Mouse (Mus musculus) heart, embryonic 16.5 days (tissue): ENCODE results near the gene Hoxa3. TPM values are rescaled to one million over a fixed set of nuclear protein-coding genes. Genes with fewer than 3 reads are reported as not detected.
A peak's percentile ranks its signal among the peaks of the same experiment; 100 is the strongest.

Experiments
- ATAC-seq: fragments of 200-750 bp; cut with Nextera tagmentation; replicated peaks from 2 replicates; pipeline ENCODE4 v1.8.0; 2017; ENCODE audit warnings: moderate number of reproducible peaks; ENCODE audit not compliant: insufficient read depth, low FRiP score; ENCODE audit errors: extremely low read depth
- H3K27ac ChIP-seq: fragments of 300-500 bp; sonication (generic); 2 replicates; pipeline ENCODE4 v1.5.1; 2014; ENCODE audit warnings: mild to moderate bottlenecking, low read length, control low read depth, moderate library complexity
- H3K27me3 ChIP-seq: fragments of 300-500 bp; sonication (generic); 2 replicates; pipeline ENCODE4 v1.6.1; 2014; ENCODE audit warnings: low read length, mixed read lengths; ENCODE audit not compliant: control insufficient read depth, insufficient read depth
- H3K36me3 ChIP-seq: fragments of 300-500 bp; sonication (generic); 2 replicates; pipeline ENCODE4 v1.6.1; 2014; ENCODE audit not compliant: control insufficient read depth, insufficient read depth
- H3K4me1 ChIP-seq: fragments of 300-500 bp; sonication (generic); 2 replicates; pipeline ENCODE4 v1.6.1; 2014; ENCODE audit warnings: low read length, mixed read lengths; ENCODE audit not compliant: control insufficient read depth, insufficient read depth
- H3K4me2 ChIP-seq: fragments of 300-500 bp; sonication (generic); 2 replicates; pipeline ENCODE4 v1.6.1; 2014; ENCODE audit warnings: low read depth, mild to moderate bottlenecking, control low read depth, low read length
- H3K4me3 ChIP-seq: fragments of 300-500 bp; sonication (generic); 2 replicates; pipeline ENCODE4 v1.5.1; 2014; ENCODE audit warnings: mild to moderate bottlenecking, control low read depth, low read length
- H3K9ac ChIP-seq: fragments of 300-500 bp; sonication (generic); 2 replicates; pipeline ENCODE4 v1.6.1; 2014; ENCODE audit warnings: low read length, control low read depth
- H3K9me3 ChIP-seq: fragments of 300-500 bp; sonication (generic); replicated peaks from 2 replicates; pipeline ENCODE4 v1.6.1; 2016; ENCODE audit warnings: low read length; ENCODE audit not compliant: control insufficient read depth
- WGBS: fragments of 180-500 bp; shearing (Covaris S2); extraction: QIAGEN DNeasy Blood & Tissue Kit; methylation state at CpG from one replicate; pipeline ENCODE4 v1.1.7; 2014; 5-methylcytosine and 5-hydroxymethylcytosine counted together
- polyA plus RNA-seq: library from polyadenylated mRNA; unstranded; fragments of >200 nt; fragmentation: Nextera tagmentation; extraction: Ambion mirVana; gene quantifications from 2 replicates; pipeline ENCODE4 v1.2.1, GENCODE M21; 2015

Gene Hoxa3
- polyA plus RNA-seq, 1 experiment from 2014 or later, result 0.89 TPM

DNA sequence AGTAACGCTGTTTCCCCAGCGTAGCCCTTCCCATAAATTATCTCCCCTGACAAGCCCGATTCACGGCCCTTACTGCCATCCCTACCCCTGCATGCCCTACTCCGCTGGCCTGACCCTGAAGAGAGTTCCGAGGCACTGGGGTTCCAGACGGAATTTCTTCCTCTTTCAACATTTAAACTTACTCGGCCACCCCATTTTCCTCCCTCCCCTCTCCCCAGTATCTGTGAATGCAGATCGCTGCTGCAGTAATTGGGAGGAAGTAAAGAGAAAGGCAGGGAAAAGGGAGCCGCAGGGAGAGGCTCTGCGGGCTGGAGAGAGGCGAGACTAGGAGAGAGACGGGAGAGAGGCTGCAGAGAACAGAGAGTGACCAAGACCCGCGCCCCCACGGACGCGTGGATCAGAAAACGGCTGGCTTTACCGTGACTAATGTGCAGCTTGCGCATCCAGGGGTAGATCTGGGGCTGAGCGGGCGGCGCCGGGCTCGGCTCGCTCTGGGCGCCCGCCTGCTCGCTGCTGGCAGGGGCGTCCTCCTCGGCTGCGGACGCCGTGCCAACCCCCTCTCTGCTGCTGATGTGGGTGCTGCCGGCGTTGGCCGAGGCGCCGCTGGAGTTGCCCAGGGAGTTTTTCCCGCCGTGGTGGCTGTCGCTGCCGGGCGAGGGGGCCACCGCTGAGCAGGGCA is 9.6 kb downstream of the Hoxa3 start:
- H3K4me1 ChIP-seq, result peaks cover 3% of the 10 kb centered on the region; the same call in 1 of the 2 replicates

GRCm38 (mm10) chr6:52203121-52203370 is 10.1 kb downstream of the Hoxa3 start:
- Histone ChIP-seq H3K27ac (no peak overlapping the region), H3K9ac (no peak overlapping the region), H3K4me2 (peak overlapping the region; percentile 1; the same call in 1 of the 2 replicates), H3K9me3 (no peaks in the 10 kb centered on the region), H3K36me3 (no peaks in the 10 kb centered on the region), H3K4me1 (peaks cover 3% of the 10 kb centered on the region; the same call in 1 of the 2 replicates), H3K27me3 (peaks cover 79% of the 10 kb centered on the region), H3K4me3 (peak overlapping the region; percentile 45)
- 7% methylated on average over 10 of the region's 10 CpGs for WGBS
- ATAC-seq, result no peak

More for the DNA sequence above, 9.6 kb downstream of the Hoxa3 start:
- Histone ChIP-seq H3K36me3 (no peaks in the 10 kb centered on the region), H3K9me3 (no peaks in the 10 kb centered on the region), H3K4me2 (peak overlapping the region; percentile 56), H3K9ac (peak overlapping the region; percentile 56), H3K27me3 (peaks cover 79% of the 10 kb centered on the region), H3K4me3 (peak overlapping the region; percentile 45), H3K27ac (no peak overlapping the region; the same call in 1 of the 2 replicates)
- WGBS, result 6% methylated on average over 46 of the region's 46 CpGs
- ATAC-seq, result 0 out of 2 replicates have a peak, but pooled peaks have one; percentile 41

- Histone ChIP-seq H3K4me3 (peak overlapping the region; percentile 45), H3K9ac (no peak overlapping the region), H3K4me1 (peaks cover 3% of the 10 kb centered on the region; the same call in 1 of the 2 replicates), H3K27me3 (peaks cover 80% of the 10 kb centered on the region), H3K9me3 (no peaks in the 10 kb centered on the region), H3K36me3 (no peaks in the 10 kb centered on the region), H3K27ac (no peak overlapping the region), H3K4me2 (peak overlapping the region; percentile 1; the same call in 1 of the 2 replicates)
- 8% methylated on average over 22 of the region's 22 CpGs for WGBS
- no peak for ATAC-seq
These were observed 10.6 kb downstream of the Hoxa3 start for GRCm38 (mm10) chr6:52202362-52203120.

GRCm38 (mm10) chr6:52201269-52201668 is 11.9 kb downstream of the Hoxa3 start:
- Histone ChIP-seq H3K4me2 (peak overlapping the region; percentile 12; the same call in 1 of the 2 replicates), H3K4me3 (no peak overlapping the region), H3K4me1 (peaks cover 3% of the 10 kb centered on the region; the same call in 1 of the 2 replicates), H3K27ac (no peak overlapping the region), H3K36me3 (no peaks in the 10 kb centered on the region), H3K9ac (no peak overlapping the region), H3K27me3 (peaks cover 80% of the 10 kb centered on the region), H3K9me3 (no peaks in the 10 kb centered on the region)
- ATAC-seq, result no peak
- WGBS, result 35% methylated on average over 1 of the region's 1 CpGs

DNA sequence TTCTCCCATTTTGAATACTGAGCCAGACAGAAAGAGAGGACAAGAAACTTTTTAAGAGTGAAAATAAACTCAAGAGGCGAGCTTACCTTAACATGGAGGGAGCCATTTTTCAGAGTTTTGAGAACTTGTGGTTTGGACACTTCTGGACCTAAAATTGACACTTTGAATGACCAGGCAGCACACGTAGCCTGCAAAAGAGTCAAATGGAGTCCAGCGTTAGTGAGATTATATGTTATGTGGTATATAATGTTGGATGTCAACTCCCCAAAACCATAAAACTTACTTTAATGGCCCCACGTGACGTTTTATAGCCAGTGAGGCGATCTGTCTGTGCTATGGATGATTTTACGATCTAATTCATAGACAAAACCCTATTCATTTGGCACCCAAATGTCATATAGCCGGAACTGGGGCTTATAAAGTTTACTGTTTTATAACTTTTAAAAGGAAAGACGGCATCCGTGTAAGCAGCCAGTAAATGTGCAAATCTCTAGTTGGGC is 12.3 kb downstream of the Hoxa3 start:
- Histone ChIP-seq H3K4me1 (peaks cover 3% of the 10 kb centered on the region; the same call in 1 of the 2 replicates), H3K4me3 (no peak overlapping the region), H3K27me3 (peaks cover 80% of the 10 kb centered on the region), H3K36me3 (no peaks in the 10 kb centered on the region), H3K4me2 (0 out of 2 replicates have a peak overlapping the region, but pooled peaks have one; percentile 2), H3K27ac (no peak overlapping the region), H3K9ac (no peak overlapping the region), H3K9me3 (no peaks in the 10 kb centered on the region)
- WGBS, result 27% methylated on average over 10 of the region's 10 CpGs
- no peak for ATAC-seq

DNA sequence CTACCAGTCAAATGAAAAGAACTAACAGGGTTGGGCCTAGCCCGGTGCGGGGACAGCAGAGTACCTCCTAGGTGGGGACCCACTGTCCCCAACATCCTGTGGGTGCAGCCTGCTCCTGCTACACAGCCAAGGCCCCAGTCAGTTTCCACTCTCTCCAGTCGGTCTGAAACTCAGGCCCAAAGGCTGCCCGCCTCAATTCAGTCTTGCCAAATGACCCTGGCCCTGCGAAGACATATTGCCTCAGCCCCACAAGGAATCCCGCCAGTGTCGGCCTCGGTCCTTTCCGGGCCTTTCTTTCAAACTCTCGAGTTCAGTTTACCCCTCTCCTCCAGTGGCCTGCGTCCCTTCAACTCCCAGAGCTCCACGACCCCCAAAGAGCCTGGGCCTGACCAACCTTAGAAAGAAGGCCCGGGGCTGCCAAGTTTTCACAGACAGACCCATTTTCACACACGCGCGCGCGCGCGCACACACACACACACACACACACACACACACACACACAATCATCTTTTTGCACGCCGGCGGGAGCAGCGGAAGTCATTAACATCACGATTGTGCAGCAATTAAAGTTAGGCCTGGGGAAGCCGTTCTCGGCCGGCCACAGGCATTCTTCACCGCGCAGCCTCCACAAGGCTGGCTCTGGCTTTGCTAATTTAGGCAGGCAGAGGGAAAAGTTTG is 12.9 kb downstream of the Hoxa3 start:
- 0 out of 2 replicates have a peak overlapping the region, but pooled peaks have one; percentile 2 for H3K4me2 ChIP-seq
- WGBS, result 22% methylated on average over 30 of the region's 30 CpGs
- no peak overlapping the region for H3K27ac ChIP-seq
- H3K9ac ChIP-seq, result no peak overlapping the region
- H3K4me1 ChIP-seq, result peaks cover 3% of the 10 kb centered on the region; the same call in 1 of the 2 replicates
- no peaks in the 10 kb centered on the region for H3K9me3 ChIP-seq
- no peak for ATAC-seq
- no peaks in the 10 kb centered on the region for H3K36me3 ChIP-seq
- peaks cover 78% of the 10 kb centered on the region for H3K27me3 ChIP-seq
- no peak overlapping the region for H3K4me3 ChIP-seq

GRCm38 (mm10) chr6:52197271-52197670 is 15.9 kb downstream of the Hoxa3 start:
- Histone ChIP-seq H3K27me3 (peaks cover 89% of the 10 kb centered on the region), H3K9me3 (no peaks in the 10 kb centered on the region), H3K36me3 (no peaks in the 10 kb centered on the region), H3K27ac (no peak overlapping the region), H3K4me2 (no peak overlapping the region), H3K4me1 (peaks cover under 1% of the 10 kb centered on the region; the same call in 1 of the 2 replicates), H3K9ac (no peak overlapping the region), H3K4me3 (no peak overlapping the region)
- ATAC-seq, result 0 out of 2 replicates have a peak, but pooled peaks have one; percentile 45
- WGBS, result 7% methylated on average over 10 of the region's 10 CpGs

GRCm38 (mm10) chr6:52196811-52197210 is 16.3 kb downstream of the Hoxa3 start:
- 7% methylated on average over 9 of the region's 9 CpGs for WGBS
- H3K9me3 ChIP-seq, result no peaks in the 10 kb centered on the region
- H3K9ac ChIP-seq, result no peak overlapping the region
- H3K4me1 ChIP-seq, result peaks cover 4% of the 10 kb centered on the region; the same call in 1 of the 2 replicates
- peaks cover 91% of the 10 kb centered on the region for H3K27me3 ChIP-seq
- H3K4me3 ChIP-seq, result no peak overlapping the region
- ATAC-seq, result no peak
- H3K36me3 ChIP-seq, result no peaks in the 10 kb centered on the region
- H3K4me2 ChIP-seq, result no peak overlapping the region
- no peak overlapping the region for H3K27ac ChIP-seq
